Mouse (Mus musculus) cerebellum, postnatal 36 days (tissue): ENCODE results near the gene Smdt1.
"Not testable (repeated sequence)": the region's sequence is repeated elsewhere in the genome, so short reads cannot be mapped to it uniquely, and the experiment has no call there.

Experiments used
- DNase-seq, 2 experiments: peaks; one replicate each; pipeline ENCODE4 v3.0.0; 2021 to 2022; ENCODE audit warnings: mixed read lengths in 2 of 2

Gene Smdt1

DNA sequence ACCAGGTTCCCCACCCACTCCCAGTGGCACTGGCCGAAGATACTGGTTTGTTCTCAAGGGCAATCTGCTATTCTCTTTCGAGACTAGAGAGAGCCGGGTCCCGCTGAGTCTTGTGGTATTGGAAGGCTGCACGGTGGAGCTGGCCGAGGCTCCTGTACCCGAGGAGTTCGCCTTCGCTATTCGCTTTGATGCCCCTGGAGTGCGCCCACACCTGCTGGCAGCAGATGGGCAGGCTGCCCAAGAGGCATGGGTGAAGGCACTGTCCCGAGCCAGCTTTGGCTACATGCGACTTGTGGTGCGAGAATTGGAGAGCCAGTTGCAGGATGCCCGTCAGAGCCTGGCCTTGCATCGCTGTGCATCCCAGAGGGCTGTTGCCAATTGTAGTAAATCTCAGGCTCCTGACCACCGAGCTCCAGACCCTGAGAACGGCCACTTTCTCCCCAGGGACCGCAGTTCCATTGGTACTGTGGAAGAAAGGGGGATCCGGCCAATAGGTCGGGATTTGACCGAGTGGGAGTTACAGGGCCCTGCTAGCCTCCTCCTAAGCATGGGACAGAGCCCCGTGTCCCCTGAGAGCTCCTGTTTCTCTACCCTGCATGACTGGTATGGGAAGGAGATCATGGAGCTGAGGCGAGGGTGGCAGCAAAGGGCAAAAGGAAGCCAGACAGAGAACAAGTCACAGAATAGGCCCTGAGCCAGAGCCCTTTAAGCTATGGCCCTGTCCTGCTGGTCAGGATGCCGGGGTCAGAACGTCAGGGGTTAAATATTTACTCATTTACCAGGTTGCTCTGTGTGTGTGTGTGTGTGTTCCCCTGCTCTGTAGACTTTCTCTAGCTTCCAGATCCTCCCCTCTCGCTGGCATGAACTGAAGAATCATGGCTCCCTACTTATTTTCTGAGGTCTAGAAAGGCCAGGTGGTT lies 4.9 kb downstream of the Smdt1 start:
- no peak for DNase-seq

GRCm38 (mm10) chr15:82344971-82345370 lies 6.2 kb downstream of the Smdt1 start:
- no peak for DNase-seq

DNA sequence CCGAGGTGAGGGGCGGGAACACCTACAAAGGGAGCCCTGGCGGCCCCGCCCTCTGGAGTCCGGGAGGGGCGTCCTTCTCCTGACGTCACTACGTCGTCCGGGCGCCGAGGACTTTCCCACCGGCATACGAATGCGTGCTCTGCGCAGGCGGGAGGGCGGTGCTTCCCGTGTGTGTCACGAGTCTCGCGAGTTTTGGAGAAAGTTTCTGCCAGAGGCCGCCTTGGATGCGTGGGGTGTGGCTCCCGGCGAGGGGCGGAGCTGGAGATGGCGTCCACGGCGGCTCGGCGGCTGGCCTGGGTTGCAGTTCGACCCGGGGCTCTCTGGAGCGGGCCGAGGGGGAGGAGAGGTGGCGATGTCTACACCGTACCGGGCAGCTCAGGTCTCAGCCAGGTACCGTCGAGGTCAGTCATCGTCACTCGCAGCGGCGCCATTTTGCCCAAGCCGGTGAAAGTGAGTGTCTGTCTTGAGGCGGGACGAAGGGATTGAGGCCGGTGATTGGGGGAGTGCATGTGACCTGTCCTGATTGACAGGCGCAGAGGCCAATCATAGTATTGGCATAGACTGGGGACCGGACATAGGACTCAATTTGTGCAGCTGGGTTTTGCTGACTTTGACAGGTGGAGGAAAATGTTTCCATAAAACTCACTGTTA lies 7.2 kb downstream of the Smdt1 start:
- DNase-seq: peak; percentile 97 to 99

DNA sequence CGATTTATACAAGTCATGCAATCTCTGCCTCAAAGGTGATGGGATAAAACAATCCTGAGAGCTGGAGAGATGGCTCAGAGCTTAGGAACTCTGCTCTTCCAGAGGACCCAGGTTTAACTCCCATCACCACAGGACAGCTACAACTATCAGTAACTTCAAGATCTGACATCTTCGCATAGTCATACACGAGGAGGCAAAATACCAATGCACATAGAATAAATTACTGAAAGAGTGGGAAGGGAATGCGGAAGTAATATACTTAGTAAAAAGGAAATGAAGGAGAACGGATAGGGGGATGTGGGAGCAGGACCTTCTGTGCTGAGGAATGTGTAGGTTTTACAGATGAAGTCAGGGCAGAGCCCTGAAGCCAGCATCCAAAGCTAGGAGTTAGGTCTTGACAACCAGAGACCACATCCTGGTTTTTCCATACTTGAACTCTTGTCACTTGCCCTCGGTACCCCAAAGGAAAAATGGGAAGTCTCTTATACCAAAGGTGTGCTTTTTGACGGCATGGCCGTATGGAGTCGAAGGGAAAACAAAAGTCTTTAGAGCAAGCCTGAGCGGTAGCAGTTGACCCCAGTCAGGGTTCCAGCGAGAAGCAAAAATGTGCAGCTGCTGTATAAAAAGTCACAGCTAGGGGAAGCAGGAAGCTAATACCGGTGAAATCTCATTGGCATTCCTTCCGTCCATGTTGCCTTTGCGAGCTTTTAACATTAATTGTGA lies 8.0 kb downstream of the Smdt1 start:
- no peak for DNase-seq

GRCm38 (mm10) chr15:82347303-82347676 lies 8.5 kb downstream of the Smdt1 start:
- no peak for DNase-seq

GRCm38 (mm10) chr15:82347852-82348251 lies 9.1 kb downstream of the Smdt1 start:
- DNase-seq: no peak

GRCm38 (mm10) chr15:82348258-82348998 lies 9.7 kb downstream of the Smdt1 start:
- no peak for DNase-seq

- no peak for DNase-seq
These were observed 10.2 kb downstream of the Smdt1 start for GRCm38 (mm10) chr15:82348999-82349341.

GRCm38 (mm10) chr15:82350349-82350748 lies 11.6 kb downstream of the Smdt1 start:
- DNase-seq: no peak

DNA sequence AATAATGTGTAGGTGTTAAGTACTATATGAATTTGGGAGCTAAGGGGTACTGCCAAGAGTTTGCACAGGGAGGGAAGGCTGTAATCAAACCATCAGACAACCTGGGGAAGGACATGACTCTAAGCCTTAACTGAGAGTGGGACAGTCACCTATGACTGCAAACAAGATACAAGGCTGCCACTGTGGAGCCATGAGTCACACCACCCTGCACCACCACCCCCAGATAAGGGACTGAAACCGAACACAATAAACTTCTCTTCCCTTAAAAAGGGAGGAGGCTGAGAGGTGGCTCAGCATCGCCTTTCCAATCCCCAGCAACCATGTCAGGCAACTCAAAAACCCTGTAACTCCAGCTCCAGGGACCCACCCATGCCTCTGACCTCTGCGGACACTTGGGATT lies 12.7 kb downstream of the Smdt1 start:
- DNase-seq: no peak

DNA sequence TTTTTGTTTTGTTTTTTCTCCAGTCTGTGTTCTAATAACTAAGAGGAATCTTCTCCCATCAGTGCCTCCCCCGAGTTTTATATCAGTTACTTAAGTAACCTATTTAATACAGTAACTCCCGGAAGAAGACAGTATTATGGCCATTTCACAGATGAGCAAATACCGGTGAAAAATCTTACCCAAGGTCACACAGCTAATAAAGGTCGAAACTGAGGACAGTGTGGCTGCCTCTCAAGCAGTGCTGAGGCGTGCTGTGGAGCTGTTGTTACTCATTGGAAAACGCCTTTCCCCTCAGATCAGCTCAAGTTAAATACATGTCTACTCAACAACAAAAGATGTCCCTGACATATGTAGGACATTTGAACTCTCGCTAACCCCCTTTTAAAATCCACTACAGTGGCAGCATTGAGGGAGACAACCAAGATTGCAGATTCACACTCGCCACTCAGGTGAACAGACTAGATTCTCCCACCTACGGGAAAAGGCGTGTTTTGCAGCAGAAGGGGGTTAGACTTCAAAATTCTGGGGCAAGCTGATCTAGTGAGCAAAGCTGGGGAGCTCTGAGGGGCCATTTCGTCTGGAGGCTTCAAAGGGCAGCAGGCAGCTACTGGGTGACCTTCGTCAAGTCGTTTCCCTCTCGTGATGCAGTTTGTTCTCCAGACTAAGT lies 14.5 kb downstream of the Smdt1 start:
- DNase-seq: no peak

- no peak for DNase-seq
These were observed 15.0 kb downstream of the Smdt1 start for GRCm38 (mm10) chr15:82353745-82354113.

GRCm38 (mm10) chr15:82354126-82354945 lies 15.6 kb downstream of the Smdt1 start, which contains the start of gene Ndufa6:
Ndufa6 (minus strand) TSS chr15:82354322.
- DNase-seq: peak; percentile 97 to 98

DNA sequence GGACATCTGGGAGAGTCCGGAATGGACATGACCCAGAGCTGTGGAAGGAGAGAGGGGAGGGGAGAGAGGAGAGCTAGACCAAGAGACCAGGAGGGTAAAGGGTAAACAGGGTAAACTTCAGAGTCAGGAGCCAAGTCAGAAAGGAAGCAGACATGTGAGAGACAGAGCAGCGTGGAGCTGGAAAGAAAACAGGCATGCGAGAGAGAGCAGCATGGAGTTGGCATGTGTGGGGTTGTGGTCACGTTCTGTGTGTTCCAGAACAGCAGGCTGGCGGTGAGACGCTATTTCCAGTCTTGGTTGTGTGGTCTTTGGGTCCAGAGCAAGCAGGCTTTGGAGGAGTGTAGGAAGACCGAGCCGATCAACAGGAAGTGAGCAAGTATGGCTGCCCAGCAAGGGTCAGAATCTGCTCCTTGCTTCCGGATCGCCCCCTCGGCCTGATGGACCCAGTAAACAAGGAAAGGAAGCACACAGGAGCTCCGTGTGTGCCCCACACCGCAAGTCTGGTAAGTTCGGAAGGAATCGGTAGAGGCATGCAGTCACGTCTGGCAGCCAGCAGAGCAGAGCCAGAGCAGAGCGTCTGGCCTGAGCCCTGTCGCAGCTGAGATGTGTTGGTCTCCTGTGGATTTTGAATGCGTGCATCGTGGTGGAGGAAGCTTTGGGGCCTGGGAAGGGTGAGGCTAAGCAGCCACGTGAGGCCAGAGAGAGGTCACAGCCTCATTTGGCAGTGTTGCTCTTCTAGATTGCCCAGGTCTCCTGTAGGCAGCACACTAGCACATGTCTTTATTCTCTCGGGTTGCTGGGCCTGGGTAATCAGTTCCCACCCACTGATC lies 19.9 kb downstream of the Smdt1 start:
- no peak for DNase-seq

- DNase-seq: no peak
These were observed 22.8 kb downstream of the Smdt1 start for GRCm38 (mm10) chr15:82361459-82362018.

- no peak for DNase-seq
These were observed 23.5 kb downstream of the Smdt1 start for GRCm38 (mm10) chr15:82362234-82362633.

DNA sequence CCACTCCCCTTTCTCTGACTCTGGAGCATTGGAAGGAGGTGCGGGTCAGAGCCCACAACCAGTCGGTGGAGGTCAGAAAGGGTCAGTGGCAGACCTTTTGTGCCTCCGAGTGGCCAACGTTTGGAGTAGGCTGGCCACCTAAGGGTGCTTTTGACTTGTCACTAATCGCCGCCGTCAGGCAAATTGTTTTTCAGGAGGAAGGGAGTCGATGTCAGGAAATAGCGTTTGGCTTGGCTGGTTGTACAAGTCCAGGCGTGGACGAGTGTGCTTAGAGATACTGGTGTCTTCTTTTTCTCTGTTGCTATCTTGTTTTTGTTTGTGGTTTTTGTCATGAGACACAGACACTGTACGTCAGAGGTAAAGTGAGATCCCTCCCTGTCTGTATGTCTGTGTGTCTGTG lies 25.0 kb downstream of the Smdt1 start:
- not testable (repeated sequence) for DNase-seq

- not testable (repeated sequence) for DNase-seq
These were observed 25.8 kb downstream of the Smdt1 start for GRCm38 (mm10) chr15:82364561-82364960.

DNA sequence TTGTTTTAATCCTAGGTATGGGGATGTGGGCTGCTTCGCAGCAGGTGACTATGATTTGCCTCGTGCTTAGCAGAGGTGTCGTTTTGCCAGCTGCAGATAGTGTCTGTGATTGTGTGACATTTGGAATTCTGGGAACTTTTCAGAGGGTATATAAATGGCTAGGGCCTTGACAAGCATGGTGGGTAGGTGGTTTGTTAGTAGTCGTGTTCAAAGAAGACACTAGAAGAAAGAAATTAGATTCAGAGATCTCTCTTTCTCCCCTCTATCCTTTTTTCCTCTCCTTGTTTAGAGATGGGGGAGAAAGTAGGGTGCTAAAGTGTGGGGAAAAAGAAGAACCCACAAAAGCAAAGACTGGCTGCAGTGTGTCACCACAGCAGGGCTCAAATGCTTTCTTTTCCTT lies 29.4 kb downstream of the Smdt1 start:
- DNase-seq: no peak

DNA sequence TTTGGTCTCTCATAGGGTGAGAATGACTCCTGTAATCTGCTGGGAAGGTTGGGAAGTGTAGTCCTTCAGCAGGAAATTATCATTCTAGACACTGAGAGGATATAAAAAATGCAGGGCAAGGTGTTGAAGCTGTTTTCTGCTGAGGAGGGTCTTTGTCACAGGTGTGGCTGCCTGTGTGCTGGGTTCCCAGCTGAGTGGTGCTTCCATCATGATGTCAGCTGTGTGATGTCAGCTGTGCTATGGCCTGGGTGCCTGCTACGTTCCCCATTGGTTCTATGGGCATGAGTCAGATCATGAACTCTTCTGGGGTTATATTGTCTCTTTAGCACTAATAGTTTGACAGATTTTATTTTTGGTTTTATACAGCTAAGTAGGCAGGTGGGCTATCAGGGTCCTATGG lies 30.1 kb downstream of the Smdt1 start:
- DNase-seq: no peak
